Mouse (Mus musculus): ENCODE data around the gene Col4a3bp. TPM values are rescaled to one million over a fixed set of nuclear protein-coding genes. Genes with fewer than 3 reads are reported as not detected.

Col4a3bp gene
- polyA plus RNA-seq, 1 experiment from 2014 or later, result 7.1 TPM

DNA sequence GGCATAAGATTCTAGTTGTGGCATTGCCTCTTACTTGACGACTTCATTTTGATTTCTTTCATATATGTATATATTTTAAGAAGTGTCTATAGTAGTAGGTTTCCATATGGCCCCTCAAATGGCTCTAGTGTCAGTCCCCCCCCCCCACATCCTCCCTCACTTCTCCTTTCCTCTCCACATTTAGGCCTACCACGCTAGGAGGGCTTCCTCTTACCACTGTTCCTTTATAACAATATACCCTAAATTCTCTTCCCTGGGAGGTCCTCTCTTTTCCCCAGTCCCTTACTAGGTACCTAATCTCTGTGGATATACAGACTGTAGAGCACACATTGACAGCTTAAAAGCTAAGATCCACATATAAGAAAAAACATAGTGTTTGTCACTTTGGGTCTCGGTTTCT, 21.1 kb upstream of the Col4a3bp start:
- no peaks in the 10 kb centered on the region for H3K27me3 ChIP-seq (ENCODE audit: low read depth, poor library complexity, severe bottlenecking)
- no peaks in the 10 kb centered on the region for H3K9me3 ChIP-seq (replicated peaks)
- no peak overlapping the region for H3K27ac ChIP-seq (replicated peaks)
- no peak for DNase-seq (ENCODE audit: low spot score)
- H3K36me3 ChIP-seq, result 0 out of 2 replicates have a peak, but pooled peaks cover 2% of the 10 kb centered on the region
- H3K4me3 ChIP-seq, result no peak overlapping the region
- WGBS, result 91% methylated on average over 3 of the region's 3 CpGs
- H3K4me1 ChIP-seq, result no peaks in the 10 kb centered on the region

DNA sequence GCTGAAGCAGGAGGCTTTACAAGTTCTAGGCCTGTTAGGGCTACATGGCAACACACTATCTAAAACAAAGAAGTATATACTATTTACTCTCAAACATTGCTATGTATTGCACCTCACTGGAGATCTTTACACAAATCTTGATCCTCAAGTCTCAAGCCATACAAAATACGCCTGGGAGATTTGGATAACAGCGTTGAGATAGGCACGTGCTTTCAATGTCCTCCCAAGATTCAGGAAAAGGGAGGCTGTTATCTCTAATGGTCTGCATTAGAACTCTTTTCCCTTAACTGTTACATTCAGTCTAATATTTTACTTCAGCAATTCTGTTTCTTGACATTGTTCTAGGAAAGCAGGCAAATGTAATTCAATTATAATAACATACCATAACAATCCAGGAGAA, 15.4 kb upstream of the Col4a3bp start:
- WGBS, result 97% methylated on average over 3 of the region's 3 CpGs
- no peak overlapping the region for H3K4me3 ChIP-seq
- no peak overlapping the region for H3K27ac ChIP-seq (replicated peaks)
- no peaks in the 10 kb centered on the region for H3K9me3 ChIP-seq (replicated peaks)
- H3K36me3 ChIP-seq, result peaks cover 9% of the 10 kb centered on the region
- DNase-seq (ENCODE audit: low spot score), result no peak
- no peaks in the 10 kb centered on the region for H3K27me3 ChIP-seq (ENCODE audit: low read depth, poor library complexity, severe bottlenecking)
- no peaks in the 10 kb centered on the region for H3K4me1 ChIP-seq

DNA sequence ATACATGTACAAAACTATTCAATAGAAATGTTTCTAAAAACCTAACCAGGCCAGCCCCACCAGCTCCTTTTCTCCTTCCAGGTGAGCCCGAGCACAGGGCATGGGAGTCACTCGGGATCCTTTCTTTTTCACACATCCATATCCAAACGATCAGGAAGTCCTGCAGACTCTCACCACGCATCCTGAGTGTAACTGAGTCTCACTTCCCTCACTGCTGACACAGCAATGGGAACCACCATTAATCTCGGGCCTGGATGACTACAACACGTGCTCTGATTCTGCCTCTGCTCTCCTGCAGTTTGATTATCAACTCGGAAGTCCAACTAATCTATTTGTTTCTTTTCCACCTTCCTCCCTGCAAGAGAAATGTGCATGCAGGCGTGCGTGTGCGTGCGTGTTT, 14.6 kb upstream of the Col4a3bp start:
- DNase-seq (ENCODE audit: low spot score), result no peak
- H3K27ac ChIP-seq (replicated peaks), result no peak overlapping the region
- 91% methylated on average over 11 of the region's 11 CpGs for WGBS

GRCm38 (mm10) chr13:96528776-96529175, 13.6 kb upstream of the Col4a3bp start:
- H3K36me3 ChIP-seq, result peaks cover 9% of the 10 kb centered on the region
- no peak for DNase-seq (ENCODE audit: low spot score)
- peaks cover 12% of the 10 kb centered on the region for H3K4me1 ChIP-seq
- 89% methylated on average over 3 of the region's 3 CpGs for WGBS
- H3K27ac ChIP-seq (replicated peaks), result no peak overlapping the region
- no peaks in the 10 kb centered on the region for H3K27me3 ChIP-seq (ENCODE audit: low read depth, poor library complexity, severe bottlenecking)
- H3K9me3 ChIP-seq (replicated peaks), result no peaks in the 10 kb centered on the region
- H3K4me3 ChIP-seq, result no peak overlapping the region

More for the DNA sequence above, 14.6 kb upstream of the Col4a3bp start:
- no peaks in the 10 kb centered on the region for H3K9me3 ChIP-seq (replicated peaks)
- H3K27me3 ChIP-seq (ENCODE audit: low read depth, poor library complexity, severe bottlenecking), result no peaks in the 10 kb centered on the region
- no peak overlapping the region for H3K4me3 ChIP-seq
- peaks cover 9% of the 10 kb centered on the region for H3K36me3 ChIP-seq
- H3K4me1 ChIP-seq, result peaks cover 3% of the 10 kb centered on the region; the same call in 1 of the 2 replicates

DNA sequence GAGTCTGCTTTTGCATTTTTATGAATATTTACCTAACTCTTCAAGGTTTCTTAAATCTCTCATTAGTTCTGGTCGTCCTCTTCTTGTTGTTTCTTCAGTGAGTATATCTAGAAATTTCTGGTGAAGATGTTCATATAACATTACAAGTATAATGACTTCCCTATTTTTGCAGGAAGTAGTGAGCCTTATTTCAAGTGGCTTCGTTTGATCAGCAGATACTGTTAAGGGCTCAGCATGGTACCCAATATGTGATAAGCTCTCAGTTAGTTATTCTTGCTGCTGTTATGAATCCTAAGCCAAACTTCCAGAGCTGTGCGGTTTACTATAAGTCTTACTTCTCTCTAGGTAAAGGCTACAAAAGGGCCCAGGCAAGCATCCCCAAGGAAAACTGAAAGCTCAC, 12.9 kb upstream of the Col4a3bp start:
- H3K4me1 ChIP-seq, result peaks cover 12% of the 10 kb centered on the region
- DNase-seq (ENCODE audit: low spot score), result no peak
- H3K27me3 ChIP-seq (ENCODE audit: low read depth, poor library complexity, severe bottlenecking), result no peaks in the 10 kb centered on the region
- no peak overlapping the region for H3K4me3 ChIP-seq
- peaks cover 9% of the 10 kb centered on the region for H3K36me3 ChIP-seq
- WGBS, result 92% methylated on average over 3 of the region's 3 CpGs
- no peak overlapping the region for H3K27ac ChIP-seq (replicated peaks)
- H3K9me3 ChIP-seq (replicated peaks), result no peaks in the 10 kb centered on the region

- H3K36me3 ChIP-seq, result peaks cover 9% of the 10 kb centered on the region
- no peak overlapping the region for H3K4me3 ChIP-seq
- 95% methylated on average over 9 of the region's 9 CpGs for WGBS
- H3K9me3 ChIP-seq (replicated peaks), result no peaks in the 10 kb centered on the region
- no peak for DNase-seq (ENCODE audit: low spot score)
- H3K27me3 ChIP-seq (ENCODE audit: low read depth, poor library complexity, severe bottlenecking), result no peaks in the 10 kb centered on the region
- H3K27ac ChIP-seq (replicated peaks), result no peak overlapping the region
- H3K4me1 ChIP-seq, result peaks cover 12% of the 10 kb centered on the region
Measured at GRCm38 (mm10) chr13:96530064-96530463, 12.4 kb upstream of the Col4a3bp start.

DNA sequence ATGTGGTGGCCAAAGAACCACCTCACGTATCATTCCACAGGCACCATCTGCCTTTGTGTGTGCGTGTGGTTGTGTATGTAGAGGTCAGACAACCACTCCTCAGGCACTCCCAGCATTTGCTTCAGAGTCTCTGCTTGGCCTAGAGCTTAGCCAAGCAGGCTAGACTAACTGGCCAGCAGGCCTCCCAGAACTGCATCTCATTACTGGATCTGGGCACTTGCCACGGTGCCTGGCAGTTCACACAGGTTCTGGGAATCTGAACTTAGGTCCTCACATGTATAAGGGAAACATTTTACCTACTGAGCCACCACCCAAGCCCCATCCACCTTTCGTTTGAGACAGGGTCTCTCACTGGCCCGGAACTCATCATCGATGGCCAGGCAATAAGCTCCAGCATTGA, 10.2 kb upstream of the Col4a3bp start:
- no peak for DNase-seq (ENCODE audit: low spot score)
- Histone ChIP-seq H3K4me3 (no peak overlapping the region), H3K4me1 (peaks cover 12% of the 10 kb centered on the region), H3K36me3 (peaks cover 9% of the 10 kb centered on the region), H3K27me3 (ENCODE audit: low read depth, poor library complexity, severe bottlenecking) (no peaks in the 10 kb centered on the region), H3K9me3 (replicated peaks) (no peaks in the 10 kb centered on the region), H3K27ac (replicated peaks) (no peak overlapping the region)
- WGBS, result 90% methylated on average over 6 of the region's 6 CpGs

GRCm38 (mm10) chr13:96533742-96534141, 8.7 kb upstream of the Col4a3bp start:
- no peak for DNase-seq (ENCODE audit: low spot score)
- Histone ChIP-seq H3K4me1 (peaks cover 12% of the 10 kb centered on the region), H3K27ac (replicated peaks) (no peak overlapping the region), H3K27me3 (ENCODE audit: low read depth, poor library complexity, severe bottlenecking) (no peaks in the 10 kb centered on the region), H3K4me3 (no peak overlapping the region), H3K9me3 (replicated peaks) (no peaks in the 10 kb centered on the region), H3K36me3 (peaks cover 7% of the 10 kb centered on the region)
- 53% methylated on average over 2 of the region's 2 CpGs for WGBS

- Histone ChIP-seq H3K9me3 (replicated peaks) (no peaks in the 10 kb centered on the region), H3K4me3 (no peak overlapping the region), H3K4me1 (peaks cover 22% of the 10 kb centered on the region), H3K27me3 (ENCODE audit: low read depth, poor library complexity, severe bottlenecking) (no peaks in the 10 kb centered on the region), H3K27ac (replicated peaks) (no peak overlapping the region), H3K36me3 (no peaks in the 10 kb centered on the region)
- 86% methylated on average over 5 of the region's 5 CpGs for WGBS
- no peak for DNase-seq (ENCODE audit: low spot score)
Measured at GRCm38 (mm10) chr13:96536821-96537572, 5.4 kb upstream of the Col4a3bp start.

DNA sequence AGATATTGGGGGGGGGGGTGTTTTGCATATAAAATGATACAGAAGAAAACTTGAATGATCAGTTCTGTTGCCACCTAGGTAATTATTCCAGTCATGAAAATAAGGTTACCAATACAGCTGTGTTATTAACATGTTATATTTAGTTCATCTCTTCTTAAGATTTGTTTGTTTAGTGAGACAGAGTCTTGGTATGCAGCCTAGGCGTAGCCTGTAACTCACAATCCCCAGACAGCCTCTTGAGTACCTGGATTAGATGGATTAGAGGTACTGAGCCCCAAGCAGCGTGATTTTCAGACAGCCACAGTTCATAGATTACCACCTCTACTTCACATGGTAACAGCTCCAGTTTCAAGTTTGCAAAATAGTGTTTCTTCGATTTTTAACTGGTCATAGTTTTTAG, 4.3 kb upstream of the Col4a3bp start:
- Histone ChIP-seq H3K9me3 (replicated peaks) (no peaks in the 10 kb centered on the region), H3K27ac (replicated peaks) (no peak overlapping the region), H3K4me1 (peaks cover 17% of the 10 kb centered on the region), H3K4me3 (no peak overlapping the region), H3K27me3 (ENCODE audit: low read depth, poor library complexity, severe bottlenecking) (no peaks in the 10 kb centered on the region), H3K36me3 (no peaks in the 10 kb centered on the region)
- WGBS, result 82% methylated on average over 3 of the region's 3 CpGs
- DNase-seq (ENCODE audit: low spot score), result no peak

DNA sequence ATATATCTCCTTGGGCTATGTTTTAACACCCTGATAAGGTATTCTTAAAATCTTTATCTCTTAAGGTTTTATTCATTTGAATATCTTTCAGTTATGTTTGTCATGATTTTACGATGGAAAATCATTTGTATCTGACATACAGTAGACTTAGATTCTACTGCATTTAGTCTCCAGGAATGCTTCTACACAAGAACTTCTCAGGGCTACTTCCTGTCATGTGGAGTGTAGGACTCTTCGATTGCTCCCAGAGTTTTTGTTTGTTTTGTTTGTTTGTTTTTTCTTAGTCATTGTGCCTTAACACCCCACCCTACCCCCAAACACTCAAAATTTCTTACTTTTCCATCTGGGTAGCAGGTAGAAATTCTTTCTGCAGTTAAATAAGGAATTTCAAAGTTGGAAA, 1.0 kb upstream of the Col4a3bp start:
- Histone ChIP-seq H3K36me3 (no peaks in the 10 kb centered on the region), H3K4me1 (peaks cover 23% of the 10 kb centered on the region), H3K4me3 (peak overlapping the region; percentile 99), H3K9me3 (replicated peaks) (no peaks in the 10 kb centered on the region), H3K27me3 (ENCODE audit: low read depth, poor library complexity, severe bottlenecking) (no peaks in the 10 kb centered on the region), H3K27ac (replicated peaks) (no peak overlapping the region)
- WGBS, result 59% methylated on average over 2 of the region's 2 CpGs
- DNase-seq (ENCODE audit: low spot score), result no peak

DNA sequence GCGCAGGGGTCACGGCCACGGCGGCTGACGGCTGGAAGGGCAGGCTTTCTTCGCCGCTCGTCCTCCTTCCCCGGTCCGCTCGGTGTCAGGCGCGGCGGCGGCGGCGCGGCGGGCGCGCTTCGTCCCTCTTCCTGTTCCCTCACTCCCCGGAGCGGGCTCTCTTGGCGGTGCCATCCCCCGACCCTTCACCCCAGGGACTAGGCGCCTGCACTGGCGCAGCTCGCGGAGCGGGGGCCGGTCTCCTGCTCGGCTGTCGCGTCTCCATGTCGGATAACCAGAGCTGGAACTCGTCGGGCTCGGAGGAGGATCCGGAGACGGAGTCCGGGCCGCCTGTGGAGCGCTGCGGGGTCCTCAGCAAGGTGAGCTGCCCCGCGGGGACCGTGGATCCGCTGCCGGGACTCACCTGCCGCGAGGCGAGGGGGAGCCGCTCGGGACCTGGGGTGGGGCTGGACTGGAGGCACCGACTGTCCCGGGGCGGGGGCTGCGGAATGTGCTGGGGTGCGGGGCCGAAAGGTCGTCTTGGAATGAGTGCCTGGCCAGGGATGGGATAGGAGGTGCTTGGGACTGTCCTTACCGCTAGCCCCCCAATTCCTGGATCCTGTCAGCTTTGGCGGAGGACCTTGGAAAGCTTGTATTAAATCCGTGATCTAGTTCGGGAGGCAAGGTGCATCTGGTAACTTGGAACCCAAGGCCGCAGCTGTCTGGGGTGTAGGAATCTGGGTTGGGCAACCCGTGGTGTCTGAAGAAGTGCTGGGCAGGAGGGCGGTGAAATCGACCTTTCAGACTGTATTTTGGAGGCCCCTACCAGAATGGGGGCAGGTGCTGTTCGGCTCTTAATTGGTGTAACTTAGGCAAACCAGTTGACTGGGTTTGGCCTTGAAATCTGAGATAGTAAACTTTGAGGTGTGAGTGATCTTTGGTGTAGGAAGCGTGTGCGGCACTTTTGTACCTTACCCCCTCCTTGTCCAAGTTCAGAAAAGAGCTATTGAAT, 778 bp downstream of the Col4a3bp start:
- no peaks in the 10 kb centered on the region for H3K9me3 ChIP-seq (replicated peaks)
- H3K36me3 ChIP-seq, result no peaks in the 10 kb centered on the region
- peak overlapping the region; percentile 99 for H3K4me3 ChIP-seq
- H3K4me1 ChIP-seq, result peaks cover 23% of the 10 kb centered on the region
- under 1% methylated on average over 71 of the region's 73 CpGs for WGBS
- H3K27me3 ChIP-seq (ENCODE audit: low read depth, poor library complexity, severe bottlenecking), result no peaks in the 10 kb centered on the region
- H3K27ac ChIP-seq (replicated peaks), result peak overlapping the region; percentile 97
- DNase-seq (ENCODE audit: low spot score), result no peak

DNA sequence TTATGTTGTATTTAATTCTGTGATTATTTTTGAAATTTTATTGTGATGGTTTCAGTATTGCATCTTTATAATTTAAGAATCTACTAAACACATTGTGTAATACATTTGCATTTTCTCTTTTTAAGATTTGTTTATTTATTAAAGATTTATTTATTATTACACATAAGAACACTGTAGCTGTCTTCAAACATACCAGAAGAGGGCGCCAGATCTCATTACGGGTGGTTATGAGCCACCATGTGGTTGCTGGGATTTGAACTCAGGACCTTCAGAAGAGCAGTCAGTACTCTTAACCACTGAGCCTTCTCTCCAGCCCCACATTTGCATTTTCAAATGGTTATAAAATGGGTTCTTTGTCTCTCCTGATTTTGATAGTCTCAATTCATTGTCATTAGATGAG, 2.1 kb downstream of the Col4a3bp start:
- Histone ChIP-seq H3K27ac (replicated peaks) (no peak overlapping the region), H3K27me3 (ENCODE audit: low read depth, poor library complexity, severe bottlenecking) (no peaks in the 10 kb centered on the region), H3K4me3 (no peak overlapping the region), H3K36me3 (0 out of 2 replicates have a peak, but pooled peaks cover 2% of the 10 kb centered on the region), H3K9me3 (replicated peaks) (no peaks in the 10 kb centered on the region), H3K4me1 (peaks cover 23% of the 10 kb centered on the region)
- 85% methylated on average over 2 of the region's 2 CpGs for WGBS
- no peak for DNase-seq (ENCODE audit: low spot score)
